Mouse (Mus musculus) stomach, embryonic 14.5 days (tissue): ENCODE results near the gene Epm2aip1. TPM values are rescaled to one million over a fixed set of nuclear protein-coding genes. Genes with fewer than 3 reads are reported as not detected.
A peak's percentile ranks its signal among the peaks of the same experiment; 100 is the strongest.

Experiments used
- ATAC-seq: fragments of 200-750 bp; cut with Nextera tagmentation; 2 replicates; pipeline ENCODE4 v1.8.0; 2017; ENCODE audit warnings: low read depth, moderate TSS enrichment; ENCODE audit not compliant: insufficient number of reproducible peaks, insufficient read depth, low FRiP score
- H3K27ac ChIP-seq: fragments of 300-500 bp; sonication (generic); 2 replicates; pipeline ENCODE4 v1.5.1; 2014; ENCODE audit warnings: mild to moderate bottlenecking, low read length, moderate library complexity, mixed read lengths
- H3K27me3 ChIP-seq: fragments of 300-500 bp; sonication (generic); 2 replicates; pipeline ENCODE4 v1.6.1; 2014; ENCODE audit warnings: low read length, control low read depth, mixed read lengths; ENCODE audit not compliant: control insufficient read depth, insufficient read depth
- H3K36me3 ChIP-seq: fragments of 300-500 bp; sonication (generic); 2 replicates; pipeline ENCODE4 v1.6.1; 2014; ENCODE audit warnings: mild to moderate bottlenecking, control low read depth, low read length, moderate library complexity, mixed read lengths; ENCODE audit not compliant: control insufficient read depth, insufficient read depth
- H3K4me1 ChIP-seq: fragments of 300-500 bp; sonication (generic); 2 replicates; pipeline ENCODE4 v1.6.1; 2014; ENCODE audit warnings: low read length, control low read depth, mixed read lengths; ENCODE audit not compliant: control insufficient read depth, insufficient read depth
- H3K4me2 ChIP-seq: fragments of 300-500 bp; sonication (generic); replicated peaks from 2 replicates; pipeline ENCODE4 v1.6.1; 2014; ENCODE audit warnings: low read depth, low read length, control low read depth
- H3K4me3 ChIP-seq: fragments of 300-500 bp; sonication (generic); 2 replicates; pipeline ENCODE4 v1.5.1; 2014; ENCODE audit warnings: low read depth, low read length, control low read depth
- H3K9ac ChIP-seq: fragments of 300-500 bp; sonication (generic); replicated peaks from 2 replicates; pipeline ENCODE4 v1.6.1; 2014; ENCODE audit warnings: low read depth, mild to moderate bottlenecking, control low read depth, low read length, moderate library complexity, mixed read lengths
- H3K9me3 ChIP-seq: fragments of 300-500 bp; sonication (generic); 2 replicates; pipeline ENCODE4 v1.6.1; 2016; ENCODE audit warnings: low read depth, low read length, control low read depth; ENCODE audit not compliant: control insufficient read depth
- WGBS: fragments of 180-500 bp; shearing (Covaris S2); extraction: QIAGEN DNeasy Blood & Tissue Kit; methylation state at CpG from one replicate; pipeline ENCODE4 v1.1.7; 2014; 5-methylcytosine and 5-hydroxymethylcytosine counted together
- polyA plus RNA-seq: library from polyadenylated mRNA; unstranded; fragments of >200 nt; fragmentation: Nextera tagmentation; extraction: Ambion mirVana; gene quantifications from 2 replicates; pipeline ENCODE4 v1.2.1, GENCODE M21; 2014

Epm2aip1 gene
- polyA plus RNA-seq, 1 experiment from 2014 or later, result 43.7 TPM

GRCm38 (mm10) chr9:111306142-111306541 lies 34.4 kb downstream of the Epm2aip1 start:
- 82% methylated on average over 7 of the region's 7 CpGs for WGBS
- no peaks in the 10 kb centered on the region for H3K36me3 ChIP-seq
- no peaks in the 10 kb centered on the region for H3K4me1 ChIP-seq
- ATAC-seq, result no peak
- H3K9me3 ChIP-seq, result peaks cover 12% of the 10 kb centered on the region; the same call in 1 of the 2 replicates
- H3K4me3 ChIP-seq, result no peak overlapping the region
- H3K27ac ChIP-seq, result no peak overlapping the region
- H3K9ac ChIP-seq, result no peak overlapping the region
- peaks cover 12% of the 10 kb centered on the region for H3K27me3 ChIP-seq
- H3K4me2 ChIP-seq, result no peak overlapping the region

GRCm38 (mm10) chr9:111311031-111311842 lies 39.5 kb downstream of the Epm2aip1 start, which contains the start of gene Trank1:
Trank1 (plus strand) TSS chr9:111311739.
- Histone ChIP-seq H3K4me1 (0 out of 2 replicates have a peak, but pooled peaks cover 11% of the 10 kb centered on the region), H3K9me3 (peaks cover 12% of the 10 kb centered on the region; the same call in 1 of the 2 replicates), H3K4me2 (peak within 1 kb of the TSS; percentile 94), H3K36me3 (no peaks in the 10 kb centered on the region), H3K27me3 (peaks cover 40% of the 10 kb centered on the region), H3K27ac (no peak within 1 kb of the TSS), H3K9ac (0 out of 2 replicates have a peak within 1 kb of the TSS, but pooled peaks have one; percentile 10), H3K4me3 (peak within 1 kb of the TSS; percentile 46)
- WGBS, result 12% methylated on average over 72 of the region's 72 CpGs
- ATAC-seq, result 0 out of 2 replicates have a peak, but pooled peaks have one; percentile 18

GRCm38 (mm10) chr9:111311843-111312441 lies 40.2 kb downstream of the Epm2aip1 start:
- 3% methylated on average over 76 of the region's 98 CpGs for WGBS
- peaks cover 40% of the 10 kb centered on the region for H3K27me3 ChIP-seq

GRCm38 (mm10) chr9:111312442-111313141 lies 40.9 kb downstream of the Epm2aip1 start:
- Histone ChIP-seq H3K9ac (no peak overlapping the region), H3K36me3 (no peaks in the 10 kb centered on the region), H3K9me3 (peaks cover 12% of the 10 kb centered on the region; the same call in 1 of the 2 replicates), H3K27ac (no peak overlapping the region), H3K4me1 (0 out of 2 replicates have a peak, but pooled peaks cover 11% of the 10 kb centered on the region), H3K4me3 (peak overlapping the region; percentile 46), H3K27me3 (peaks cover 40% of the 10 kb centered on the region), H3K4me2 (peak overlapping the region; percentile 94)
- WGBS, result under 1% methylated on average over 52 of the region's 59 CpGs
- peak; percentile 53; the same call in 1 of the 2 replicates for ATAC-seq

More at GRCm38 (mm10) chr9:111311843-111312441, 40.2 kb downstream of the Epm2aip1 start:
- Histone ChIP-seq H3K9me3 (peaks cover 12% of the 10 kb centered on the region; the same call in 1 of the 2 replicates), H3K36me3 (no peaks in the 10 kb centered on the region), H3K4me3 (peak overlapping the region; percentile 46), H3K4me2 (peak overlapping the region; percentile 94), H3K9ac (no peak overlapping the region), H3K4me1 (0 out of 2 replicates have a peak, but pooled peaks cover 11% of the 10 kb centered on the region), H3K27ac (no peak overlapping the region)
- no peak for ATAC-seq

- Histone ChIP-seq H3K36me3 (no peaks in the 10 kb centered on the region), H3K4me2 (no peak overlapping the region), H3K4me3 (no peak overlapping the region), H3K27me3 (peaks cover 40% of the 10 kb centered on the region), H3K4me1 (0 out of 2 replicates have a peak, but pooled peaks cover 11% of the 10 kb centered on the region), H3K9me3 (peaks cover 12% of the 10 kb centered on the region; the same call in 1 of the 2 replicates), H3K9ac (no peak overlapping the region), H3K27ac (no peak overlapping the region)
- ATAC-seq, result no peak
- WGBS, result 16% methylated on average over 6 of the region's 6 CpGs
These were observed 41.6 kb downstream of the Epm2aip1 start for GRCm38 (mm10) chr9:111313299-111313698.

GRCm38 (mm10) chr9:111313793-111314192 lies 42.1 kb downstream of the Epm2aip1 start:
- Histone ChIP-seq H3K4me2 (no peak overlapping the region), H3K4me3 (no peak overlapping the region), H3K27me3 (peaks cover 40% of the 10 kb centered on the region), H3K27ac (no peak overlapping the region), H3K4me1 (0 out of 2 replicates have a peak, but pooled peaks cover 11% of the 10 kb centered on the region), H3K36me3 (no peaks in the 10 kb centered on the region), H3K9me3 (peaks cover 12% of the 10 kb centered on the region; the same call in 1 of the 2 replicates), H3K9ac (no peak overlapping the region)
- no peak for ATAC-seq
- 23% methylated on average over 5 of the region's 5 CpGs for WGBS

GRCm38 (mm10) chr9:111314219-111314618 lies 42.5 kb downstream of the Epm2aip1 start:
- no peak for ATAC-seq
- Histone ChIP-seq H3K4me3 (no peak overlapping the region), H3K27me3 (peaks cover 40% of the 10 kb centered on the region)

GRCm38 (mm10) chr9:111320912-111321311 lies 49.2 kb downstream of the Epm2aip1 start:
- Histone ChIP-seq H3K36me3 (no peaks in the 10 kb centered on the region), H3K9me3 (no peaks in the 10 kb centered on the region), H3K27ac (no peak overlapping the region), H3K27me3 (no peaks in the 10 kb centered on the region), H3K4me1 (no peaks in the 10 kb centered on the region), H3K9ac (no peak overlapping the region), H3K4me3 (no peak overlapping the region), H3K4me2 (no peak overlapping the region)
- 75% methylated on average over 4 of the region's 4 CpGs for whole genome bisulfite sequencing
- no peak for ATAC-seq

More at GRCm38 (mm10) chr9:111314219-111314618, 42.5 kb downstream of the Epm2aip1 start:
- Histone ChIP-seq H3K27ac (no peak overlapping the region), H3K9me3 (peaks cover 12% of the 10 kb centered on the region; the same call in 1 of the 2 replicates), H3K9ac (no peak overlapping the region), H3K4me2 (no peak overlapping the region), H3K4me1 (0 out of 2 replicates have a peak, but pooled peaks cover 11% of the 10 kb centered on the region), H3K36me3 (no peaks in the 10 kb centered on the region)
- 38% methylated on average over 5 of the region's 5 CpGs for WGBS
